Mouse (Mus musculus) right cerebral cortex, postnatal 10 days (tissue): Measurements from ENCODE around the gene Rad9a.
A peak's percentile ranks its signal among the peaks of the same experiment; 100 is the strongest.

Experiments
- DNase-seq, 2 experiments: peaks; one replicate each; pipeline ENCODE4 v3.0.0; 2021; ENCODE audit warnings: low spot score in 2 of 2

Gene Rad9a

GRCm38 (mm10) chr19:4163543-4163887, 37.9 kb downstream of the Rad9a start:
- no peak for DNase-seq

- peak; percentile 98 for DNase-seq
Observed at GRCm38 (mm10) chr19:4162646-4163542, 38.6 kb downstream of the Rad9a start, which contains the start of gene Rps6kb2. Gene Rps6kb2, minus strand, starts transcription at chr19:4163354.

- DNase-seq, result no peak
Observed at GRCm38 (mm10) chr19:4159049-4159448, 42.4 kb downstream of the Rad9a start.

DNA sequence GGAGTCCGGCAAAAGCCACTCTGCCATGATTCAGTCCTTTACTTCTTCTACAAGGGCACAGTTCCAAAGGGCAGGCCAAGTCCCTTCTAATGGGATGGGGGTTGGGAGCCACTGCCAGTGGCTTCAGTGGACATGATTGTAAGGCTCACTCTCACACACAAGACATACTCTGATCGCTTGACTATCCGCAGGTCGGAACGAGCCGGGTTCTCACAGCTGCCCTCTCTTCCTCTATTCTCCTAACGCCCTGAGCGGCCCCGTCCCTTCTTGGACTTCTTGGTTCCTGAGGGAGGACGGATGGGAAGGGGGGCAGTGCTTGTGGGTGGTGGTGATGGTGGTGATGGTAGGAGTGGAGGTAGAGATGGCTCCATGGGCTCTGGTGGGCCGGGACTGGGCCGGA, 44.7 kb downstream of the Rad9a start:
- DNase-seq, result no peak

- no peak for DNase-seq
Observed at GRCm38 (mm10) chr19:4156073-4156579, 45.3 kb downstream of the Rad9a start.

GRCm38 (mm10) chr19:4155223-4156072, 46.0 kb downstream of the Rad9a start:
- DNase-seq, result no peak

- DNase-seq, result no peak
Observed at GRCm38 (mm10) chr19:4154437-4155222, 46.8 kb downstream of the Rad9a start.

- DNase-seq, result no peak
Observed at GRCm38 (mm10) chr19:4153232-4153654, 48.2 kb downstream of the Rad9a start, which contains the start of gene Ptprcap. Gene Ptprcap, plus strand, starts transcription at chr19:4153604.

GRCm38 (mm10) chr19:4152445-4153231, 48.8 kb downstream of the Rad9a start:
- no peak for DNase-seq

GRCm38 (mm10) chr19:4151898-4152297, 49.6 kb downstream of the Rad9a start:
- no peak for DNase-seq

DNA sequence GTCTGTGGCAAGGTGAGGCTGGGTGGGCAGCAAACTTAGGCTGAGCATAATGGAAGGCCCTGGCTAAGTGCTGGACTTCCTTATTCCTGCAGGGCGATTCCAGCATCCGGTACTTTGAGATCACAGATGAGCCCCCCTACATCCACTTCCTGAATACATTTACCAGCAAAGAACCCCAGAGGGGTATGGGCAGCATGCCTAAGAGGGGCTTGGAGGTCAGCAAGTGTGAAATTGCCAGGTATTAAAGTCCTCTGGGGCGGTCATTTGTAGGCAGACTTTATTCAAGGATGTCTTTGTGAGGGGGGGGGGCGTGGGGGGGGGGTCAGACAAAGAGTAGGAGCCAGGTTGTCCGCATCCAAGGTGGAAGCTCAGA, 50.0 kb downstream of the Rad9a start:
- DNase-seq, result no peak

DNA sequence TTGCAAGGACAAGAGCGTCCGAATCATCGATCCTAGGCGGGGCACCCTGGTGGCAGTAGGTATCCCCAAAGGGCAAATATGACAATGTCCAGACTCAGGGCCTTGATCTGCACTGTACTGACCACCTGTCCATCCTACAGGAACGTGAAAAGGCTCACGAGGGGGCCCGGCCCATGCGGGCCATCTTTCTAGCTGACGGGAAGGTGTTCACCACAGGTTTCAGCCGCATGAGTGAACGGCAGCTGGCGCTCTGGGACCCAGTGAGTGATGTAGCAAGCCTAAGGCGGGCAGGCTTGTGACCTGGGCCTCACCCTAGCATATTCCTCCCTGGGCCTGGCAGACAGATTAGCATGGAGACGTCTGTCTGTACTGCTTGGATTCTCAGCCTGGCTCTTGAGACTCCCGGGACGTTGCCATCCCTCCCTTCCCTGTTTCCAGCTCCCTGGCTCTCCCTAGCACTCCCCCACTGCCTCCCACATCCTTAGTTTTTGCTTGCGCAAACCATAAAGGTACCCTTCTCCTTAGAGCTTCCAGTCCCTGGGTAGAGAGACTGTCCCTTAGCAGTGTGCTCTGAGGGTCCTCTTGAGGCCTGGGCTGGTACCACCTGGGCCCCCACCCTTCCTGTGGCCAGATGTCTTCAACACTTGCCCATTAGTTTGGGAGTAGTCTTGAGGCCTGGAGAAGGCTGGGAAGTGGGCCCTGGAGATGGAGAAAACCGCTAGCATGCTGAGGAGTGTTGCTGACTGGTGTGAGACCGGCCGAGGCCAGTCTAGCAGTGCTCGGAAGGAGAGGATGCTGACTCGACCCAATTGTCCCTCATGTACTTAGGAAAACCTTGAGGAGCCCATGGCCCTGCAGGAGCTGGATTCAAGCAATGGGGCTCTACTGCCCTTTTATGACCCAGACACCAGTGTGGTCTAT, 50.6 kb downstream of the Rad9a start:
- no peak for DNase-seq

DNA sequence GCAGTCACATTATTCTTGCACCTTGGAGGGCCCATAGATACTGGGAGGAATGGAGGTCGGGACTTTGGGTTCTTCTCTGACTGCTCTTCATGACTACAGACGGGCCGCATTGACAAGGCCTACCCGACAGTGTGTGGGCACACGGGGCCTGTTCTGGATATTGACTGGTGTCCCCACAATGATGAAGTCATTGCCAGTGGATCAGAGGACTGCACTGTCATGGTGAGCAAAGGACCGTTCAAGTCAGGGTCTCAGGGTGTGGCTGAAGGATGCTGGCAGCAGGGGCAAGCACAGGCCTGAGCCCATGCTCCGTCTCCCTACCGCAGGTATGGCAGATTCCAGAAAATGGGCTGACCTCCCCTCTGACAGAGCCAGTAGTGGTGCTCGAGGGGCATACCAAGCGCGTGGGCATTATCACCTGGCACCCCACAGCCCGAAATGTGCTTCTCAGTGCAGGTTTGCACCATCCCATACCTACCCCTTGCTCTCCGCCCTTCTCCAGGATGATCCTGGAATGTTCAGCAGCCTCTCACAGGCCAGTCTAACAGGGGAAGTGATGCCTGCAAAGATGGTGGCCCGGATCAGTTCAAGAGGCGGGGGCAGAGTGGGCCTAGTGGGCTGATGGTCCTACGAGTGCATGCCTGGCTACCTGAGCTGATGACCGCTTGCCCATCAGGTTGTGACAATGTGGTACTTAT, 51.5 kb downstream of the Rad9a start:
- DNase-seq, result no peak

DNA sequence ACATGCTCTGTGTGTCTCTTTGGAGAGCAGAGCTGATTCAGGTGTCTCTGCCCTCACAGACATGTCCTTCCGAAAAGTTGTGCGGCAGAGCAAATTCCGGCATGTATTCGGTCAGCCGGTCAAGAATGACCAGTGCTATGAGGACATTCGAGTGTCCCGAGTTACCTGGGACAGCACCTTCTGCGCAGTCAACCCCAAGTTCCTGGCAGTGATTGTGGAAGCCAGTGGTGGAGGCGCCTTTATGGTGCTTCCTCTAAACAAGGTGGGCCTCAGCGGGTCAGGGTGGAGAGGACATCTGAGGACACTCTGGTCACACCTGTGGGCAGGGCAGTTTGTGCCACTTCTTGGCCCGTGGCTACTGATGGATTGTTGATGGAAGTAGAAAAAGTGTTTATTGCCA, 52.2 kb downstream of the Rad9a start:
- DNase-seq, result no peak

- DNase-seq, result no peak
Observed at GRCm38 (mm10) chr19:4148819-4149218, 52.6 kb downstream of the Rad9a start.

DNA sequence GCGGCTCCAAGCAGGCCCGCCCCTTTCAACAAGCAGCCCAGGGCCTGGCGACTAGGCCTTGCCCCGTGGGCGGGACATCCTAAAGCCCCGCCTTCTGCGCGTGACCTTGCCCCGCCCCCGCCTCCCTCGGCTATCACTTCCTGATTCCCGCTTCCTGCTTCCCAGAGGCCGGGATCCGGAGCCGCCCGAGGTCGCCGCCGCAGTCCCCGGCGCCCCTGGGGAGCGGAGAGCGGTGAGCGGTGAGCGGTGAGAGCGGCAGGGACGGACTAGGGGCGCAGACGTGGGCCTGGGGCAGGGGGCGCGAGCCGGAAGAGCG, 53.0 kb downstream of the Rad9a start, which contains the start of gene Coro1b:
Gene Coro1b (plus strand): TSS at position 129 of the 316 bp plus-strand sequence.
- DNase-seq, result peak; percentile 96

DNA sequence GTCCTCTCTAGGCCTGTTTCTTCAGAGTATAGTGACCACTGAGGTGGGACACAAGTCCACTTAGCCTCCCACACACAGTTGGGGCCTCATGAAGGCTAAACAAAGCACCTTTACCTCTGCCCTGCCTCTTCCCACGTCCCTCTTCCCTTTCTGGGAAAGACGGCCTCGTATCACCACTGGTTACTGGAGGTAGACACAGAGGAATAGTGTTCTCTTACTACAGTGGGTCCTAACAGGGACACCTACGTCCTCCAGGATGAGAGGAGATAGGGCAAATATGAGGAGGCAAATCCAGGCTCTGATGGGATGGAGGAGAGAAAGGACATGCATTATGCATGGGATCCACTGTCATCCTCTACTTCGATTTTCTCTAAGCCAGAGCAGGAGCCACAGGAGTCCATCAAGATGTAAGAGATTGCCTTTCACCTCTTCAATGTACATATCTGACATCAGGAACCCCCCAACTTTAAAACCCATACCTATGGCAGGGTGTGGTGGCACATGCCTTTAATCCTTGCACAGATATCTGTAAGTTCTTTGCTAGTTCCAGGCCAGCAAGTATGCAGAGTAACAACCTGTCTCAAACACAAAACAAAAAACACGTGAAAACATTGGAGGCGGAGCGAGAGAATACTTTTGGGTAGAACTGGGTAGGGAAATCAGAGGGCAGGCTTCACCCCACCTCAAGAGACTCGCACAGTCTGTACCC, 53.5 kb downstream of the Rad9a start:
- DNase-seq, result no peak

- no peak for DNase-seq
Observed at GRCm38 (mm10) chr19:4147022-4147405, 54.4 kb downstream of the Rad9a start.
